Mouse (Mus musculus) erythroblast, embryonic 14.5 days (primary cell): ENCODE data around the gene 2210017I01Rik.

Experiments used
- GATA1 ChIP-seq: IDR thresholded peaks from 2 replicates; pipeline ENCODE4 v1.6.1; 2012; ENCODE audit warnings: low read length, inconsistent platforms, mixed read lengths
- TAL1 ChIP-seq: IDR thresholded peaks from 3 replicates; pipeline ENCODE4 v1.6.1; 2012; ENCODE audit warnings: low read length, inconsistent platforms, mixed read lengths

DNA sequence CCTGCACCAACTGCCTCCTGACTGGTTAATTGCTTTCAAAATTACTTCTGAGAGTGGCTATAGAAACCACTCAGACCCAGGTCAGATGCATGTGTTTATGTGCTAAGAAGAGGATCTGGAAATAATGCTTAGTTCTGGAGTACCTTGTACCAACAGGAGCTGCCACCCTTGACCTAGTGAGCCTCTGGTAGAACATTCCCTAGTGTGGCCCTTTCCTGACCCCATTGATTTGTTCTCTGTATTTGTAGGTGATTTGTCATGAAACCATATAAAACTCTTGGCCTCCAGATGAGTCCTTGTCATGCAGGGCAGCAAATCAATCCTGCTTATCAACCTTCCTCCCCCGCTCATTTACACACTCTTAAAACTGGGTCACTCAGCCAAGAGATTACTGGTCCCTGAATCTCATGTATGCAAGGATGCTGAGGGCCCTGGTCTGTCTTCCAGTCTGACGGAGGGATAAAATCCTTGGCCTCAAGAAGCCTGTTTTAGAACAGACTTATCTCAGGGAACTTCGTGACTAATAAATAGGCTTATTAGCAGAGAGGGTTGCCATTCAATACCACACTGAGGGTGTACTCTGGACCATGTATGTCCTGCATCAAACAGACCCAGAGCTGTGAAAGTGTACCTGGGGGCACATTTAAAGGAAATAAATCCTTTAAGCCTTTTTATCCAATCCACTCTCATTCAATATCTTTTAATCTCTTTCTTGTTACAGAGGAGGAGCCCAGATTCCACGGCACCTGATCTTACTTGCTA is 28.5 kb downstream of the 2210017I01Rik start:
- TF ChIP-seq GATA1 = no peak
- no peak for TF ChIP-seq TAL1
